Mouse (Mus musculus): ENCODE results near the gene Lyst. TPM values are rescaled to one million over a fixed set of nuclear protein-coding genes. Genes with fewer than 3 reads are reported as not detected.

The Lyst gene
- polyA plus RNA-seq, 1 experiment: 1.6 TPM

DNA sequence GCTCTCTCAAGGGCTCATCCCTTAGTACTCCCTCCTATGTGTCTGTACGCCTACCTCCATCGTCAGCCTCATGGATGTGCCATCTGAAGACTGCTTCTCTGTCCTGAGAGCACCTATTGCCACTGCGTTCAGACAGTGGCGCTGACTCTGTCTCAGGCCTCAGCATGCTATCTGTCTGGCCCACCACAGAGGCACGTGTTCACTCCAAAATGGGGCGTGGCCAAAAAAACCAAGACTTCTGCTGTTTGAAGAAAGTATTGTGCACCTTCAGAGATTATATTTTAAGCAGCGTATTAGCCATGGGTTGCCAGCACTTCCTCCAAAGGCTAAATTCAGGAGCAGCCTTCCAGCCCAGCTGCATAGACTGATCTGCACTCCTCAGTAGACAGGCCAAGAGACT, 220.7 kb downstream of the Lyst start:
- Histone ChIP-seq H3K27me3 (ENCODE audit: control insufficient read depth, insufficient read depth, low read length) (no peaks in the 10 kb centered on the region), H3K27ac (ENCODE audit: insufficient read depth, low read depth, low read length) (no peak overlapping the region), H3K4me1 (ENCODE audit: control insufficient read depth, insufficient read depth, insufficient read length, low read length) (no peaks in the 10 kb centered on the region), H3K36me3 (ENCODE audit: control insufficient read depth, insufficient read depth, low read length) (no peaks in the 10 kb centered on the region), H3K4me3 (ENCODE audit: low read depth, low read length) (no peak overlapping the region)
- 70% methylated on average over 7 of the region's 7 CpGs for WGBS
- TF ChIP-seq POLR2A (IDR thresholded peaks at IDR 0.05; ENCODE audit: low read depth, low read length) (no peak), CTCF (IDR thresholded peaks at IDR 0.05; ENCODE audit: extremely low read depth, insufficient read length, insufficient replicate concordance, low read depth, low read length) (no peak)

DNA sequence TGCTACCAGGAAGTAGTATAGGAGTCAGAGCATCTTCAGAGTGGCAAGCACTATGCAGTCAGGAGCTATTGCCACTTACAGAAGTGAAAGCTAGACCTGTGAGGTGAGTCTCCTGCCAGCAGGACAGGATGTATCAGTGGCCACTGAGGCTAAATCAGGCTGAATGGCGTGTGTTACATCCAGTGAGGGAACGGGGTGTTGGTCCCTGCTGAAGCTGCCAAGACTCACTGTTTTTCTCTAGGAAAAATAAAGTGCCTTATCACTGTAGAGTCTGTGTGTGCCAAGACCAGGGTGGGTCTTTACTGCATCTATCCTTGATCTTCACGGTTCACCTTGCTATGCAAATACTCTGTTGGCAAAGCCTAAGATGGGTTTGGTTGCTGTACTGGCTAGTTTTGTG, 228.5 kb downstream of the Lyst start:
- 33% methylated on average over 3 of the region's 3 CpGs for WGBS

DNA sequence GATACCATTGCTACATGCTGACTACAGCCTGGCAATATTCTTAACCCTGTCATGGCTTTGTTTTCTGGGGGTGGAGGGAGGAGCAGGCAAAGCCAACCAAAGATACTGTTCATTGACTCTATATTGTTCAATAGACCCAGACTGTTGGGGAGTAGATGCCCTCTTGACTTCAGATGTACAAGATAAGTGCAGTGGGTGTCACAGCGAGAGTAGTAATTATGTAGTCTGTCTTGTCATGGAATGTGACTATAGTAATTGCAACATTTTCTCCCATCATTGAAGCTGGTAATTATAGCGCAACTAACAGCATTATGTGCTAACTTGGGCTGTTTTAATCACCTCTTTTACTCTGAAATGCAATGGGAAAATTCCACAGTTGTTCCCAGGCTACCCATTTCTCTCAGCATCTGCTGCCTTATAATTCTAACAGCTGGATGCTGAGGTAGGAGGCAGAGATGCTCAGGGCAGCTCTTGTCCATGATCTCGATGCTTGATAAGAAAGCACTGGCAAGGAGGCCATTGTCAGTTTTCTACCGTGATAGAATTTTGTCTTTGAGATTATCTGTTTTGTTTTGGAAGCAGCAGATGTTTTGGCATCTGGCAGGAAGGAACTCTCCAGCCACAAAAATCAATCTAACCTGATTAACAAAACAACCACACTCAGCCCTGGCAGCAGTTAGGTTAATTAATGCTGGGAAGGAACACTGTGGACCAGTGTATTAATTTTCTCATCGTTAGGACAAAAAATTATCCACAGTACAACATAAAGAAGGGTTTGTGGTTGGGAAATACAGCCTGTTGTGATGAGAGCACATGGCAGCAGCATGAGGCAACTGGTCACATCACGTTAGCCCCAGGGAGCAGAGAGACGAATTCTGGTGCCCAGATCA, 230.3 kb downstream of the Lyst start:
- no peak overlapping the region for H3K27ac ChIP-seq (ENCODE audit: insufficient read depth, low read depth, low read length)
- H3K36me3 ChIP-seq (ENCODE audit: control insufficient read depth, insufficient read depth, low read length): no peaks in the 10 kb centered on the region
- H3K4me3 ChIP-seq (ENCODE audit: low read depth, low read length): no peak overlapping the region
- 69% methylated on average over 7 of the region's 7 CpGs for WGBS
- H3K4me1 ChIP-seq (ENCODE audit: control insufficient read depth, insufficient read depth, insufficient read length, low read length): no peaks in the 10 kb centered on the region
- no peaks in the 10 kb centered on the region; the same call in 1 of the 2 replicates for H3K27me3 ChIP-seq (ENCODE audit: control insufficient read depth, insufficient read depth, low read length)
- TF ChIP-seq POLR2A (IDR thresholded peaks at IDR 0.05; ENCODE audit: low read depth, low read length) (no peak), CTCF (IDR thresholded peaks at IDR 0.05; ENCODE audit: extremely low read depth, insufficient read length, insufficient replicate concordance, low read depth, low read length) (no peak)

More for the DNA sequence above, 228.5 kb downstream of the Lyst start:
- no peak overlapping the region for H3K4me3 ChIP-seq (ENCODE audit: low read depth, low read length)
- TF ChIP-seq CTCF (IDR thresholded peaks at IDR 0.05; ENCODE audit: extremely low read depth, insufficient read length, insufficient replicate concordance, low read depth, low read length) (no peak), POLR2A (IDR thresholded peaks at IDR 0.05; ENCODE audit: low read depth, low read length) (no peak)
- no peak overlapping the region for H3K27ac ChIP-seq (ENCODE audit: insufficient read depth, low read depth, low read length)
- no peaks in the 10 kb centered on the region; the same call in 1 of the 2 replicates for H3K27me3 ChIP-seq (ENCODE audit: control insufficient read depth, insufficient read depth, low read length)
- H3K36me3 ChIP-seq (ENCODE audit: control insufficient read depth, insufficient read depth, low read length): no peaks in the 10 kb centered on the region
- H3K4me1 ChIP-seq (ENCODE audit: control insufficient read depth, insufficient read depth, insufficient read length, low read length): no peaks in the 10 kb centered on the region

DNA sequence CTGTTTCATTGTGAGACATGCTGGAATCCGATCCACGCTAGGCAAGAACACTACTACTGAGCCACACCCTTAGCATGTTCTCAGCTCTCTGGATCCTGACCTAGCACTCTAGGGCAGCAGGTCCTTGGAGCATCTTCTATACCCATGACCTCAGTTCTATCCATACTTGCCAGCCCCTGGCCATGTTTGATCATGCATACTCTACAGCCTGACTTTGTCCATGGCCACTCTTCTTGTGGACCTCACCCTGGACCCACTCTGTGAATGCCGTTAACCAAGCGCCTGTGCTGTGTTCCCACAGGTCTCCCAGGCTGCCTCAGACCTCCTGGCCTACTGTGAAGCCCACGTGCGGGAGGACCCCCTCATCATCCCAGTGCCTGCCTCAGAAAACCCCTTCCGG, 234.7 kb downstream of the Lyst start:
- TF ChIP-seq POLR2A (IDR thresholded peaks at IDR 0.05; ENCODE audit: low read depth, low read length) (no peak), CTCF (IDR thresholded peaks at IDR 0.05; ENCODE audit: extremely low read depth, insufficient read length, insufficient replicate concordance, low read depth, low read length) (no peak)
- no peaks in the 10 kb centered on the region for H3K4me1 ChIP-seq (ENCODE audit: control insufficient read depth, insufficient read depth, insufficient read length, low read length)
- H3K36me3 ChIP-seq (ENCODE audit: control insufficient read depth, insufficient read depth, low read length): no peaks in the 10 kb centered on the region
- H3K27ac ChIP-seq (ENCODE audit: insufficient read depth, low read depth, low read length): no peak overlapping the region
- 87% methylated on average over 7 of the region's 7 CpGs for WGBS
- no peaks in the 10 kb centered on the region for H3K27me3 ChIP-seq (ENCODE audit: control insufficient read depth, insufficient read depth, low read length)
- H3K4me3 ChIP-seq (ENCODE audit: low read depth, low read length): no peak overlapping the region

DNA sequence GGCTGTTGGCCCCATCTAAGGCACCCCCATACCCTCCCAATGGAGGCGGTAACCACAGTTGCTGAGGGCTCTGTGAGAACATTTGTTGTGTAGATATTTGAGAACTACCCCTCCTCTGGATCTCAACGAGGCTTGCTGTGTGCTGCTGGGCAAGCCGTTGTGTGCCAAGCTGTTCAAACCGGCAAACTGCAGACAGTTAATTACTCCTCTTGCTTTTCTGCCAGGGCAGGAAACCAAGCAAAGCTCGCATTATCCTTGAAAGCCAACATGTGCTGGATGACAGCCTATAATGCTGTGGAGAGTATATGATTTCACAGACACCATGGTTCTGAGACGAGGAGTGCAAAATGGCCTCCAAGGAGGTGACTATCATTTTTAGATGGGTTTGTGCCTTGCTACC, 236.3 kb downstream of the Lyst start:
- no peak overlapping the region for H3K27ac ChIP-seq (ENCODE audit: insufficient read depth, low read depth, low read length)

DNA sequence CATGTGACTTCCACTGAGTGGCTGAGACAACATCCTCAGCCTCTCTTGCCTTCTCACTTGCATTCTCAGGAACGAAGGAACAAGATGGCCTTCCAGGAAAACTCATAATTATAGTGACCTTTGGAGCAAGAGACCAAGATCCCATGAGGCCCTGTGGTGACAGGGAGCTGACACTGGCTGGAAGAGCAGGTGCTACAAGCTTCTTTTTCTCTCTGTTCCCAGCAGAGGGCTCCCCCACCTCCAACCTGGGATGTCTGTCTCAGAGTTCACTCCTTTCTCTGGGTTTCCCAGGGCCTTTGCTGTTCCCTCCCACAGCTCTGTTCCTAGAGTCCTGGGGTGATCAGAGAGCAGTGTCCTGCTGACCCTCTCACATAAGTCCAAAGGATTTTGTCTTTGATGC, 237.9 kb downstream of the Lyst start:
- Histone ChIP-seq H3K27ac (ENCODE audit: insufficient read depth, low read depth, low read length) (no peak overlapping the region), H3K4me1 (ENCODE audit: control insufficient read depth, insufficient read depth, insufficient read length, low read length) (no peaks in the 10 kb centered on the region), H3K4me3 (ENCODE audit: low read depth, low read length) (no peak overlapping the region), H3K27me3 (ENCODE audit: control insufficient read depth, insufficient read depth, low read length) (no peaks in the 10 kb centered on the region), H3K36me3 (ENCODE audit: control insufficient read depth, insufficient read depth, low read length) (no peaks in the 10 kb centered on the region)
- WGBS: 10% methylated on average over 1 of the region's 1 CpGs
- TF ChIP-seq POLR2A (IDR thresholded peaks at IDR 0.05; ENCODE audit: low read depth, low read length): no peak
- TF ChIP-seq CTCF (IDR thresholded peaks at IDR 0.05; ENCODE audit: extremely low read depth, insufficient read length, insufficient replicate concordance, low read depth, low read length): no peak

More for the DNA sequence above, 236.3 kb downstream of the Lyst start:
- 86% methylated on average over 6 of the region's 6 CpGs for WGBS
- TF ChIP-seq POLR2A (IDR thresholded peaks at IDR 0.05; ENCODE audit: low read depth, low read length) (no peak), CTCF (IDR thresholded peaks at IDR 0.05; ENCODE audit: extremely low read depth, insufficient read length, insufficient replicate concordance, low read depth, low read length) (no peak)
- Histone ChIP-seq H3K4me1 (ENCODE audit: control insufficient read depth, insufficient read depth, insufficient read length, low read length) (no peaks in the 10 kb centered on the region), H3K36me3 (ENCODE audit: control insufficient read depth, insufficient read depth, low read length) (no peaks in the 10 kb centered on the region), H3K27me3 (ENCODE audit: control insufficient read depth, insufficient read depth, low read length) (no peaks in the 10 kb centered on the region), H3K4me3 (ENCODE audit: low read depth, low read length) (no peak overlapping the region)

Other genes starting within 250 kb of the Lyst start
- 5.1 and 6.5 TPM in 2 replicates for gene Gpr137b, start 196.4 kb upstream of the Lyst start, polyA plus RNA-seq (2012; rRNA removed)
- gene Nid1, start 152.8 kb upstream of the Lyst start, polyA plus RNA-seq (2012; rRNA removed): 21.1 and 26.2 TPM in 2 replicates
- 0.72 and 1.6 TPM in 2 replicates for gene Gng4, start 193.7 kb downstream of the Lyst start, polyA plus RNA-seq (2012; rRNA removed)

Data from small intestine, adult 2 months (tissue).